Mouse (Mus musculus) embryonic facial prominence, embryonic 12.5 days (tissue): ENCODE data around the gene Defb22. TPM values are rescaled to one million over a fixed set of nuclear protein-coding genes. Genes with fewer than 3 reads are reported as not detected.

ENCODE experiments used
- ATAC-seq: fragments of 200-750 bp; cut with Nextera tagmentation; 2 replicates; pipeline ENCODE4 v1.8.0; 2017; ENCODE audit not compliant: insufficient number of reproducible peaks, insufficient read depth, low FRiP score, low TSS enrichment
- H3K27ac ChIP-seq: fragments of 300-500 bp; sonication (generic); 2 replicates; pipeline ENCODE4 v1.5.1; 2016; ENCODE audit warnings: mild to moderate bottlenecking
- H3K27me3 ChIP-seq: fragments of 300-500 bp; sonication (generic); 2 replicates; pipeline ENCODE4 v1.6.1; 2016; ENCODE audit warnings: mild to moderate bottlenecking, moderate library complexity
- H3K36me3 ChIP-seq: fragments of 300-500 bp; sonication (generic); 2 replicates; pipeline ENCODE4 v1.6.1; 2016; ENCODE audit warnings: mild to moderate bottlenecking
- H3K4me1 ChIP-seq: fragments of 300-500 bp; sonication (generic); 2 replicates; pipeline ENCODE4 v1.6.1; 2016
- H3K4me2 ChIP-seq: fragments of 300-500 bp; sonication (generic); replicated peaks from 2 replicates; pipeline ENCODE4 v1.6.1; 2016; ENCODE audit warnings: mild to moderate bottlenecking, moderate library complexity
- H3K4me3 ChIP-seq: fragments of 300-500 bp; sonication (generic); 2 replicates; pipeline ENCODE4 v1.5.1; 2016; ENCODE audit warnings: mild to moderate bottlenecking
- H3K9ac ChIP-seq: fragments of 300-500 bp; sonication (generic); 2 replicates; pipeline ENCODE4 v1.6.1; 2016; ENCODE audit warnings: mild to moderate bottlenecking, moderate library complexity
- H3K9me3 ChIP-seq: fragments of 300-500 bp; sonication (generic); 2 replicates; pipeline ENCODE4 v1.6.1; 2016; ENCODE audit warnings: mild to moderate bottlenecking, moderate library complexity
- WGBS: fragments of 180-500 bp; shearing (Covaris S2); methylation state at CpG from one replicate; pipeline ENCODE4 v1.1.7; 2016; 5-methylcytosine and 5-hydroxymethylcytosine counted together
- polyA plus RNA-seq: library from polyadenylated mRNA; unstranded; fragments of >200 nt; fragmentation: Nextera tagmentation; extraction: Ambion mirVana; gene quantifications from 2 replicates; pipeline ENCODE4 v1.2.1, GENCODE M21; 2016

Gene Defb22
- not detected in 2 replicates for polyA plus RNA-seq

- H3K27me3 ChIP-seq, result no peaks in the 10 kb centered on the region
- H3K36me3 ChIP-seq, result no peaks in the 10 kb centered on the region
- H3K4me3 ChIP-seq, result no peak within 1 kb of the TSS
- H3K9ac ChIP-seq, result no peak within 1 kb of the TSS
- H3K9me3 ChIP-seq, result no peaks in the 10 kb centered on the region
- ATAC-seq, result no peak
- no peaks in the 10 kb centered on the region for H3K4me1 ChIP-seq
- H3K27ac ChIP-seq, result no peak within 1 kb of the TSS
- no peak within 1 kb of the TSS for H3K4me2 ChIP-seq
Measured at GRCm38 (mm10) chr2:152490038-152490437, at the start of gene Defb22. Gene Defb22, minus strand, starts transcription at chr2:152490138.

- Histone ChIP-seq H3K4me3 (no peak within 1 kb of the TSS), H3K36me3 (no peaks in the 10 kb centered on the region), H3K4me2 (no peak within 1 kb of the TSS), H3K4me1 (no peaks in the 10 kb centered on the region), H3K9me3 (no peaks in the 10 kb centered on the region), H3K27ac (no peak within 1 kb of the TSS), H3K9ac (no peak within 1 kb of the TSS), H3K27me3 (no peaks in the 10 kb centered on the region)
- WGBS, result 74% methylated on average over 4 of the region's 4 CpGs
- no peak for ATAC-seq
Measured at GRCm38 (mm10) chr2:152517981-152518380, 28.0 kb upstream of the Defb22 start, which contains the start of gene Defb28. Gene Defb28, plus strand, starts transcription at chr2:152518255.

- Histone ChIP-seq H3K4me3 (no peak overlapping the region), H3K27ac (no peak overlapping the region), H3K9ac (no peak overlapping the region), H3K36me3 (no peaks in the 10 kb centered on the region), H3K4me2 (no peak overlapping the region), H3K9me3 (no peaks in the 10 kb centered on the region), H3K4me1 (no peaks in the 10 kb centered on the region), H3K27me3 (no peaks in the 10 kb centered on the region)
- 71% methylated on average over 4 of the region's 4 CpGs for WGBS
- no peak for ATAC-seq
Measured at GRCm38 (mm10) chr2:152516084-152516483, 26.1 kb upstream of the Defb22 start.

GRCm38 (mm10) chr2:152511592-152511991 lies 21.7 kb upstream of the Defb22 start, which contains the start of gene Defb26:
Gene Defb26, minus strand, starts transcription at chr2:152511692.
- H3K36me3 ChIP-seq, result no peaks in the 10 kb centered on the region
- 79% methylated on average over 1 of the region's 1 CpGs for WGBS
- H3K4me3 ChIP-seq, result no peak within 1 kb of the TSS
- no peak for ATAC-seq
- no peaks in the 10 kb centered on the region for H3K4me1 ChIP-seq
- H3K4me2 ChIP-seq, result no peak within 1 kb of the TSS
- H3K27ac ChIP-seq, result no peak within 1 kb of the TSS
- H3K9me3 ChIP-seq, result no peaks in the 10 kb centered on the region
- no peak within 1 kb of the TSS for H3K9ac ChIP-seq
- no peaks in the 10 kb centered on the region for H3K27me3 ChIP-seq

- Histone ChIP-seq H3K4me3 (no peak overlapping the region), H3K4me1 (no peaks in the 10 kb centered on the region), H3K9ac (no peak overlapping the region), H3K9me3 (no peaks in the 10 kb centered on the region), H3K36me3 (no peaks in the 10 kb centered on the region), H3K4me2 (no peak overlapping the region), H3K27me3 (no peaks in the 10 kb centered on the region), H3K27ac (no peak overlapping the region)
- no peak for ATAC-seq
- 78% methylated on average over 2 of the region's 2 CpGs for WGBS
Measured at GRCm38 (mm10) chr2:152503950-152504349, 14.0 kb upstream of the Defb22 start.

- Histone ChIP-seq H3K4me1 (no peaks in the 10 kb centered on the region), H3K36me3 (no peaks in the 10 kb centered on the region), H3K27me3 (no peaks in the 10 kb centered on the region), H3K4me2 (no peak overlapping the region), H3K4me3 (no peak overlapping the region), H3K9ac (no peak overlapping the region), H3K27ac (no peak overlapping the region), H3K9me3 (no peaks in the 10 kb centered on the region)
- no peak for ATAC-seq
- WGBS, result 82% methylated on average over 6 of the region's 6 CpGs
Measured at GRCm38 (mm10) chr2:152500863-152501229, 10.9 kb upstream of the Defb22 start.

GRCm38 (mm10) chr2:152500204-152500862 lies 10.4 kb upstream of the Defb22 start:
- H3K4me1 ChIP-seq, result no peaks in the 10 kb centered on the region
- H3K36me3 ChIP-seq, result no peaks in the 10 kb centered on the region
- H3K4me3 ChIP-seq, result no peak overlapping the region
- no peak for ATAC-seq
- no peaks in the 10 kb centered on the region for H3K9me3 ChIP-seq
- WGBS, result 76% methylated on average over 7 of the region's 7 CpGs
- H3K27me3 ChIP-seq, result no peaks in the 10 kb centered on the region
- no peak overlapping the region for H3K9ac ChIP-seq
- H3K4me2 ChIP-seq, result no peak overlapping the region
- H3K27ac ChIP-seq, result no peak overlapping the region

GRCm38 (mm10) chr2:152498020-152498419 lies 8.1 kb upstream of the Defb22 start:
- no peak overlapping the region for H3K4me3 ChIP-seq
- H3K27me3 ChIP-seq, result no peaks in the 10 kb centered on the region
- no peak overlapping the region for H3K27ac ChIP-seq
- no peaks in the 10 kb centered on the region for H3K36me3 ChIP-seq
- H3K9me3 ChIP-seq, result no peaks in the 10 kb centered on the region
- H3K4me1 ChIP-seq, result no peaks in the 10 kb centered on the region
- ATAC-seq, result no peak
- H3K4me2 ChIP-seq, result no peak overlapping the region
- WGBS, result 79% methylated on average over 6 of the region's 6 CpGs
- H3K9ac ChIP-seq, result no peak overlapping the region

- H3K4me3 ChIP-seq, result no peak overlapping the region
- no peak overlapping the region for H3K27ac ChIP-seq
- H3K36me3 ChIP-seq, result no peaks in the 10 kb centered on the region
- no peak for ATAC-seq
- no peak overlapping the region for H3K4me2 ChIP-seq
- no peak overlapping the region for H3K9ac ChIP-seq
- H3K4me1 ChIP-seq, result no peaks in the 10 kb centered on the region
- WGBS, result 68% methylated on average over 6 of the region's 6 CpGs
- H3K9me3 ChIP-seq, result no peaks in the 10 kb centered on the region
- no peaks in the 10 kb centered on the region for H3K27me3 ChIP-seq
Measured at GRCm38 (mm10) chr2:152493151-152493550, 3.2 kb upstream of the Defb22 start.

GRCm38 (mm10) chr2:152487024-152487423 lies 2.9 kb downstream of the Defb22 start:
- Histone ChIP-seq H3K4me1 (no peaks in the 10 kb centered on the region), H3K9ac (no peak overlapping the region), H3K36me3 (no peaks in the 10 kb centered on the region), H3K9me3 (no peaks in the 10 kb centered on the region), H3K27me3 (no peaks in the 10 kb centered on the region), H3K27ac (no peak overlapping the region), H3K4me3 (no peak overlapping the region), H3K4me2 (no peak overlapping the region)
- no peak for ATAC-seq
- WGBS, result 76% methylated on average over 2 of the region's 2 CpGs

- H3K4me2 ChIP-seq, result no peak overlapping the region
- no peaks in the 10 kb centered on the region for H3K36me3 ChIP-seq
- no peaks in the 10 kb centered on the region for H3K4me1 ChIP-seq
- ATAC-seq, result no peak
- no peaks in the 10 kb centered on the region for H3K9me3 ChIP-seq
- H3K4me3 ChIP-seq, result no peak overlapping the region
- H3K27me3 ChIP-seq, result no peaks in the 10 kb centered on the region
- H3K9ac ChIP-seq, result no peak overlapping the region
- no peak overlapping the region for H3K27ac ChIP-seq
- WGBS, result 80% methylated on average over 7 of the region's 7 CpGs
Measured at GRCm38 (mm10) chr2:152481726-152482125, 8.2 kb downstream of the Defb22 start.

GRCm38 (mm10) chr2:152480881-152481280 lies 9.1 kb downstream of the Defb22 start:
- Histone ChIP-seq H3K27ac (no peak overlapping the region), H3K4me1 (no peaks in the 10 kb centered on the region), H3K9ac (no peak overlapping the region), H3K4me2 (no peak overlapping the region), H3K4me3 (no peak overlapping the region), H3K36me3 (no peaks in the 10 kb centered on the region), H3K9me3 (no peaks in the 10 kb centered on the region), H3K27me3 (no peaks in the 10 kb centered on the region)
- WGBS, result 83% methylated on average over 3 of the region's 3 CpGs
- ATAC-seq, result no peak
